8 mouse cellular contexts compared by ENCODE assay signal in the genomic region with DNA sequence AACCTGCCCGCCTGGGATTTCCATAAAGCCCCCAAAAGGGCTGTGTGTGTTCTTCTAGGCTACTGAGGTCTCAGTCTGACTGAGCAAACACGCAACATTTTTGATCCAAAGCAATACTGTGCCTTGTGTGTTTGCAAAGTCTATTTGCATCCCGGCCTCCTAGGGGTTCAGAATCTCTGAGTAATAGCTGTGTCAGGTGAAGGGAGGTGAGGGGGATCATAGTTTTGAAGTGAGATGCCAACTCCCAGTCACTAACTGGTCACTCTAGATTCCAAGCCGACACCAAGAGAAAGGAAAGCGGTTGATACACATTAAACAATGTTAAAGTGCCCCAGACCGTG. TPM values are rescaled to one million over a fixed set of nuclear protein-coding genes. Genes with fewer than 3 reads are reported as not detected.
DNase-seq lines count a peak whose midpoint lies in the region; ATAC-seq lines count a peak whose summit lies in the region.

No protein-coding gene starts in this region.

- H3K4me2 ChIP-seq in kidney, embryonic 14.5 days (replicated peaks; ENCODE audit: low read depth, low read length): peak overlapping the region; percentile 88
- peak overlapping the region; percentile 56 for H3K4me2 ChIP-seq in hindbrain, embryonic 16.5 days (ENCODE audit: low read length)
- peak overlapping the region; percentile 88 for H3K4me2 ChIP-seq in midbrain, embryonic 14.5 days (ENCODE audit: low read length)

- H3K9me3 ChIP-seq in kidney, embryonic 14.5 days (ENCODE audit: control insufficient read depth, low read length): no peaks in the 10 kb centered on the region
- no peaks in the 10 kb centered on the region for H3K9me3 ChIP-seq in hindbrain, embryonic 16.5 days (ENCODE audit: control insufficient read depth, low read length)
- H3K9me3 ChIP-seq in midbrain, embryonic 14.5 days (ENCODE audit: control insufficient read depth, low read length): no peaks in the 10 kb centered on the region

- peak overlapping the region; percentile 90 for H3K27ac ChIP-seq in kidney, embryonic 14.5 days (ENCODE audit: low read depth, low read length)
- peak overlapping the region; percentile 35 for H3K27ac ChIP-seq in brown adipose tissue, adult 24 weeks (replicated peaks; ENCODE audit: low read depth, low read length)
- peak overlapping the region; percentile 91 for H3K27ac ChIP-seq in hindbrain, embryonic 16.5 days (ENCODE audit: low read depth, low read length)
- H3K27ac ChIP-seq in midbrain, embryonic 14.5 days (replicated peaks; ENCODE audit: low read depth, low read length): peak overlapping the region; percentile 95

- ATAC-seq in kidney, embryonic 14.5 days (ENCODE audit: low FRiP score, low TSS enrichment): no peak; the same call in 1 of the 2 replicates
- ATAC-seq in hindbrain, embryonic 16.5 days: no peak; the same call in 1 of the 2 replicates
- ATAC-seq in midbrain, embryonic 14.5 days (ENCODE audit: low FRiP score, low TSS enrichment): no peak; the same call in 1 of the 2 replicates

- WGBS in kidney, embryonic 14.5 days: 20% methylated on average over 6 of the region's 6 CpGs
- WGBS in hindbrain, embryonic 16.5 days: 14% methylated on average over 6 of the region's 6 CpGs
- 19% methylated on average over 6 of the region's 6 CpGs for WGBS in midbrain, embryonic 14.5 days

- H3K36me3 ChIP-seq in kidney, embryonic 14.5 days (ENCODE audit: control insufficient read depth, insufficient read depth, low read length): no peaks in the 10 kb centered on the region
- no peaks in the 10 kb centered on the region for H3K36me3 ChIP-seq in hindbrain, embryonic 16.5 days (ENCODE audit: control insufficient read depth, insufficient read depth, low read length)
- H3K36me3 ChIP-seq in midbrain, embryonic 14.5 days (ENCODE audit: control insufficient read depth, insufficient read depth, low read length): no peaks in the 10 kb centered on the region

- no peaks in the 10 kb centered on the region for H3K27me3 ChIP-seq in kidney, embryonic 14.5 days (ENCODE audit: control insufficient read depth, insufficient read depth, low read length)
- H3K27me3 ChIP-seq in hindbrain, embryonic 16.5 days (replicated peaks; ENCODE audit: control insufficient read depth, insufficient read depth, low read length): no peaks in the 10 kb centered on the region; the same call in 1 of the 2 replicates
- no peaks in the 10 kb centered on the region for H3K27me3 ChIP-seq in midbrain, embryonic 14.5 days (ENCODE audit: control insufficient read depth, insufficient read depth, low read length)

- H3K9ac ChIP-seq in kidney, embryonic 14.5 days (ENCODE audit: low read depth, low read length): peak overlapping the region; percentile 92
- H3K9ac ChIP-seq in hindbrain, embryonic 16.5 days (ENCODE audit: low read depth, low read length): peak overlapping the region; percentile 83
- H3K9ac ChIP-seq in midbrain, embryonic 14.5 days (replicated peaks; ENCODE audit: low read length): peak overlapping the region; percentile 91

- DNase-seq in kidney, postnatal 36 days: no peak
- DNase-seq in midbrain, embryonic 14.5 days: no peak
- DNase-seq in adipocyte (ENCODE audit: low spot score): no peak
- no peak for DNase-seq in embryo, embryonic 9.5 days (ENCODE audit: extremely low spot score)
- DNase-seq in urinary bladder, postnatal 4 days (ENCODE audit: low spot score in 2 of 2): no peak

- peak overlapping the region; percentile 69 for H3K4me3 ChIP-seq in kidney, embryonic 14.5 days (ENCODE audit: low read length)
- H3K4me3 ChIP-seq in brown adipose tissue, adult 24 weeks (ENCODE audit: insufficient read depth, low read depth, low read length): peak overlapping the region; percentile 67
- peak overlapping the region; percentile 72 for H3K4me3 ChIP-seq in hindbrain, embryonic 16.5 days (ENCODE audit: low read length)
- H3K4me3 ChIP-seq in midbrain, embryonic 14.5 days (replicated peaks; ENCODE audit: low read depth, low read length): peak overlapping the region; percentile 73

- peaks cover 13% of the 10 kb centered on the region for H3K4me1 ChIP-seq in kidney, embryonic 14.5 days (ENCODE audit: control insufficient read depth, insufficient read depth, low read length)
- peaks cover 8% of the 10 kb centered on the region for H3K4me1 ChIP-seq in brown adipose tissue, adult 24 weeks (ENCODE audit: control insufficient read depth, insufficient read depth, insufficient read length, low read length)
- peaks cover 21% of the 10 kb centered on the region for H3K4me1 ChIP-seq in hindbrain, embryonic 16.5 days (ENCODE audit: control insufficient read depth, insufficient read depth, low read depth, low read length)
- peaks cover 20% of the 10 kb centered on the region for H3K4me1 ChIP-seq in midbrain, embryonic 14.5 days (ENCODE audit: control insufficient read depth, insufficient read depth, low read length)

RNA-seq across cellular contexts. Expression of a gene that starts 6.3 kb away (rescaled TPM):
- polyA plus RNA-seq in kidney, embryonic 14.5 days (2014; fragmentation: Nextera tagmentation; extraction: Ambion mirVana): 24.4 and 42.5 TPM in 2 replicates
- polyA plus RNA-seq in brown adipose tissue, adult 24 weeks (2012; ENCODE audit: insufficient read depth, insufficient read length, missing spikeins): 52.5 and 73.3 TPM in 2 replicates
- 40.3 and 50.8 TPM in 2 replicates for polyA plus RNA-seq in hindbrain, embryonic 16.5 days (2015; fragmentation: Nextera tagmentation; extraction: Ambion mirVana)
- polyA plus RNA-seq in midbrain, embryonic 14.5 days (2014; fragmentation: Nextera tagmentation; extraction: Ambion mirVana): 58.7 and 71.7 TPM in 2 replicates

RNA-seq across cellular contexts. Expression of a gene that starts 51.0 kb away (rescaled TPM):
- 7.8 and 9.9 TPM in 2 replicates for polyA plus RNA-seq in kidney, embryonic 14.5 days (2014; fragmentation: Nextera tagmentation; extraction: Ambion mirVana)
- 0.44 TPM in 1 of 2 replicates, not detected in the other for polyA plus RNA-seq in brown adipose tissue, adult 24 weeks (2012; ENCODE audit: insufficient read depth, insufficient read length, missing spikeins)
- polyA plus RNA-seq in hindbrain, embryonic 16.5 days (2015; fragmentation: Nextera tagmentation; extraction: Ambion mirVana): 24.8 and 26.3 TPM in 2 replicates
- polyA plus RNA-seq in midbrain, embryonic 14.5 days (2014; fragmentation: Nextera tagmentation; extraction: Ambion mirVana): 33.0 and 34.4 TPM in 2 replicates

Comparison
In these comparisons a context has a peak if more than half of its experiments do, and no peak if none do; other contexts are left out.
1. H3K27ac ChIP-seq: peak in every context shown above with its lines; median percentile 95 in midbrain, embryonic 14.5 days; 91 in hindbrain, embryonic 16.5 days; 90 in kidney, embryonic 14.5 days; 35 in brown adipose tissue, adult 24 weeks.